In genomic region chr7:6172006-6172649, GRCm38 (mm10) we compare ENCODE assay signal across 8 mouse cellular contexts. TPM values are rescaled to one million over a fixed set of nuclear protein-coding genes. Genes with fewer than 3 reads are reported as not detected.
DNase-seq lines count a peak whose midpoint lies in the region; ATAC-seq and TF ChIP-seq lines count a peak whose summit lies in the region.

Zfp444 (plus strand) TSS chr7:6172226.

- peak; percentile 99 for DNase-seq in 3T3-L1 (ENCODE audit: low read depth, low spot score)
- DNase-seq in adrenal gland, postnatal 4 days (ENCODE audit: low spot score in 2 of 2): peak; percentile 88 to 97
- peak; percentile 99 for DNase-seq in embryonic facial prominence, embryonic 14.5 days (ENCODE audit: low spot score)
- DNase-seq in heart, adult 2 months: peak; percentile 94 to 96
- DNase-seq in kidney, adult 8-10 months: peak; percentile 98 to 99
- DNase-seq in spleen, postnatal 10 days (ENCODE audit: low spot score in 2 of 2): peak; percentile 83 to 95

- TF ChIP-seq CTCF in heart, adult 2 months (IDR thresholded peaks at IDR 0.05): no peak

- H3K4me2 ChIP-seq in embryonic facial prominence, embryonic 14.5 days (ENCODE audit: low read depth, low read length): peak within 1 kb of the TSS; percentile 89
- peak within 1 kb of the TSS; percentile 83 for H3K4me2 ChIP-seq in limb, embryonic 13.5 days (replicated peaks)
- H3K4me2 ChIP-seq in midbrain, embryonic 16.5 days (ENCODE audit: low read length): peak within 1 kb of the TSS; percentile 73

- TF ChIP-seq POLR2A in heart, adult 2 months (IDR thresholded peaks at IDR 0.05; ENCODE audit: insufficient read depth, low read depth, low read length): peak; percentile 80

- no peaks in the 10 kb centered on the region for H3K27me3 ChIP-seq in embryonic facial prominence, embryonic 14.5 days (replicated peaks; ENCODE audit: control insufficient read depth, insufficient read depth, low read length)
- H3K27me3 ChIP-seq in heart, adult 2 months (ENCODE audit: control insufficient read depth, insufficient read depth, low read length): no peaks in the 10 kb centered on the region
- H3K27me3 ChIP-seq in limb, embryonic 13.5 days: no peaks in the 10 kb centered on the region
- no peaks in the 10 kb centered on the region for H3K27me3 ChIP-seq in midbrain, embryonic 16.5 days (ENCODE audit: control insufficient read depth, insufficient read depth, low read depth, low read length)

- peaks cover 9% of the 10 kb centered on the region; the same call in 1 of the 2 replicates for H3K36me3 ChIP-seq in embryonic facial prominence, embryonic 14.5 days (ENCODE audit: control insufficient read depth, insufficient read depth, low read length)
- H3K36me3 ChIP-seq in heart, adult 2 months (ENCODE audit: control insufficient read depth, insufficient read depth, low read length): no peaks in the 10 kb centered on the region
- H3K36me3 ChIP-seq in limb, embryonic 13.5 days: peaks cover 16% of the 10 kb centered on the region
- no peaks in the 10 kb centered on the region; the same call in 1 of the 2 replicates for H3K36me3 ChIP-seq in midbrain, embryonic 16.5 days (ENCODE audit: control insufficient read depth, insufficient read depth, low read length)

- TF ChIP-seq EP300 in heart, adult 2 months (IDR thresholded peaks at IDR 0.05; ENCODE audit: insufficient read depth, low read depth, low read length): no peak

- WGBS in embryonic facial prominence, embryonic 14.5 days: 1% methylated on average over 37 of the region's 37 CpGs
- 1% methylated on average over 37 of the region's 37 CpGs for WGBS in heart, adult 2 months
- under 1% methylated on average over 37 of the region's 37 CpGs for WGBS in limb, embryonic 13.5 days
- whole genome bisulfite sequencing in midbrain, embryonic 16.5 days: under 1% methylated on average over 37 of the region's 37 CpGs

- intact Hi-C loops in heart, adult 2 months (cut with DNase I): loop anchor here (1.0 to 10.0 kb wide), 5 partner anchors 16 to 953 kb away; partner anchors contain the start of genes Zfp78 and Zfp954

- no peaks in the 10 kb centered on the region for H3K79me2 ChIP-seq in heart, adult 2 months (replicated peaks; ENCODE audit: control insufficient read depth, insufficient read depth, low read length)

- H3K4me1 ChIP-seq in embryonic facial prominence, embryonic 14.5 days (ENCODE audit: control insufficient read depth, insufficient read depth, low read length): peaks cover 9% of the 10 kb centered on the region; the same call in 1 of the 2 replicates
- H3K4me1 ChIP-seq in heart, adult 2 months (ENCODE audit: control insufficient read depth, insufficient read depth, low read length): peaks cover 5% of the 10 kb centered on the region
- H3K4me1 ChIP-seq in limb, embryonic 13.5 days: peaks cover 15% of the 10 kb centered on the region; the same call in 1 of the 2 replicates
- peaks cover 13% of the 10 kb centered on the region for H3K4me1 ChIP-seq in midbrain, embryonic 16.5 days (ENCODE audit: control insufficient read depth, insufficient read depth, low read length)

- peak within 1 kb of the TSS; percentile 79 for H3K9ac ChIP-seq in embryonic facial prominence, embryonic 14.5 days (ENCODE audit: low read depth, low read length)
- peak within 1 kb of the TSS; percentile 56 for H3K9ac ChIP-seq in heart, adult 2 months (ENCODE audit: low read depth, low read length)
- H3K9ac ChIP-seq in limb, embryonic 13.5 days: peak within 1 kb of the TSS; percentile 79
- H3K9ac ChIP-seq in midbrain, embryonic 16.5 days (ENCODE audit: low read depth, low read length): peak within 1 kb of the TSS; percentile 84

- peak; percentile 99 for ATAC-seq in embryonic facial prominence, embryonic 14.5 days (ENCODE audit: low read depth)
- peak; percentile 97 for ATAC-seq in limb, embryonic 13.5 days (ENCODE audit: low FRiP score, low read depth)
- peak; percentile 97 for ATAC-seq in midbrain, embryonic 16.5 days

- H3K4me3 ChIP-seq in embryonic facial prominence, embryonic 14.5 days (ENCODE audit: low read depth, low read length): peak within 1 kb of the TSS; percentile 51
- H3K4me3 ChIP-seq in heart, adult 2 months: peak within 1 kb of the TSS; percentile 56
- peak within 1 kb of the TSS; percentile 68 for H3K4me3 ChIP-seq in limb, embryonic 13.5 days
- H3K4me3 ChIP-seq in midbrain, embryonic 16.5 days (ENCODE audit: low read depth, low read length): peak within 1 kb of the TSS; percentile 71

- peak within 1 kb of the TSS; percentile 86 for H3K27ac ChIP-seq in embryonic facial prominence, embryonic 14.5 days (replicated peaks; ENCODE audit: low read depth, low read length)
- H3K27ac ChIP-seq in heart, adult 2 months: peak within 1 kb of the TSS; percentile 72
- peak within 1 kb of the TSS; percentile 72 for H3K27ac ChIP-seq in limb, embryonic 13.5 days
- H3K27ac ChIP-seq in midbrain, embryonic 16.5 days (ENCODE audit: low read length): peak within 1 kb of the TSS; percentile 90

- H3K9me3 ChIP-seq in embryonic facial prominence, embryonic 14.5 days (ENCODE audit: control insufficient read depth, low read length): no peaks in the 10 kb centered on the region
- H3K9me3 ChIP-seq in limb, embryonic 13.5 days: no peaks in the 10 kb centered on the region
- no peaks in the 10 kb centered on the region for H3K9me3 ChIP-seq in midbrain, embryonic 16.5 days (replicated peaks; ENCODE audit: control insufficient read depth, low read length, poor library complexity, severe bottlenecking)

RNA-seq across cellular contexts. Expression of gene Zfp444, which starts in this region (rescaled TPM):
- 10 to 100 TPM; 31.3 to 36.3 TPM for total RNA-seq in adrenal gland, postnatal 4 days (2021)
- 40.7 and 49.6 TPM in 2 replicates for polyA plus RNA-seq in embryonic facial prominence, embryonic 14.5 days (2014; fragmentation: Nextera tagmentation; extraction: Ambion mirVana)
- total RNA-seq in heart, adult 2 months (2021): 10 to 100 TPM; 11.0 to 12.7 TPM
- 8.1 and 10.9 TPM in 2 replicates for polyA plus RNA-seq in heart, adult 2 months (2012; rRNA removed)
- polyA plus RNA-seq in limb, embryonic 13.5 days (2015; fragmentation: Nextera tagmentation; extraction: Ambion mirVana): 74.0 and 75.9 TPM in 2 replicates
- polyA plus RNA-seq in midbrain, embryonic 16.5 days (2015; fragmentation: Nextera tagmentation; extraction: Ambion mirVana): 94.9 and 95.7 TPM in 2 replicates

Comparison
In these comparisons a context has a peak if more than half of its experiments do, and no peak if none do; other contexts are left out.
1. Peak in every context shown above with its lines: DNase-seq, ATAC-seq, H3K4me3 ChIP-seq and H3K27ac ChIP-seq.